Mouse (Mus musculus): Measurements from ENCODE around the gene 1700067P10Rik. TPM values are rescaled to one million over a fixed set of nuclear protein-coding genes. Genes with fewer than 3 reads are reported as not detected.
A peak's percentile ranks its signal among the peaks of the same experiment; 100 is the strongest.

Gene 1700067P10Rik
- total RNA-seq (2014; fragmentation: Nextera tagmentation) (not detected in 2 replicates), total RNA-seq (2017) (0.11 TPM in 1 of 2 replicates, not detected in the other), polyA plus RNA-seq (2012) (not detected in 2 replicates)

- ATAC-seq (ENCODE audit: extremely low read depth, insufficient number of reproducible peaks, low FRiP score, poor library complexity, severe bottlenecking) (no peak), DNase-seq (ENCODE audit: low spot score) (no peak)
- H3K9me3 ChIP-seq (replicated peaks): peaks cover 7% of the 10 kb centered on the region
- TF ChIP-seq CTCF (IDR thresholded peaks at IDR 0.05; ENCODE audit: low read depth, low read length) (no peak), GATA2 (IDR thresholded peaks at IDR 0.05; ENCODE audit: borderline replicate concordance, low read depth, low read length) (no peak), POLR2AphosphoS5 (IDR thresholded peaks at IDR 0.05; ENCODE audit: insufficient replicate concordance, low read depth, low read length) (no peak), TAL1 (conservative IDR thresholded peaks at IDR 0.05; ENCODE audit: low read depth, low read length) (no peak), GATA1 (IDR thresholded peaks at IDR 0.05; ENCODE audit: borderline replicate concordance, low read length) (no peak)
- H3K27me3 ChIP-seq (ENCODE audit: insufficient read depth, low read length): no peaks in the 10 kb centered on the region
- no peaks in the 10 kb centered on the region for H3K4me1 ChIP-seq (ENCODE audit: insufficient read depth, low read depth, low read length)
- no peaks in the 10 kb centered on the region for H3K36me3 ChIP-seq (replicated peaks)
- H3K4me3 ChIP-seq (ENCODE audit: low read depth, low read length): no peak within 1 kb of the TSS
Measured at GRCm38 (mm10) chr17:48089019-48089418, at the start of gene 1700067P10Rik. Gene 1700067P10Rik, plus strand, starts transcription at chr17:48089319.

GRCm38 (mm10) chr17:48041351-48042287 lies 47.5 kb upstream of the 1700067P10Rik start:
- H3K27me3 ChIP-seq (ENCODE audit: insufficient read depth, low read length): no peaks in the 10 kb centered on the region
- peaks cover 24% of the 10 kb centered on the region for H3K9me3 ChIP-seq (replicated peaks)
- no peak for DNase-seq (ENCODE audit: low spot score)
- H3K36me3 ChIP-seq (replicated peaks): no peaks in the 10 kb centered on the region
- TF ChIP-seq TAL1 (conservative IDR thresholded peaks at IDR 0.05; ENCODE audit: low read depth, low read length): no peak
- TF ChIP-seq GATA2 (IDR thresholded peaks at IDR 0.05; ENCODE audit: borderline replicate concordance, low read depth, low read length): no peak
- TF ChIP-seq CTCF (IDR thresholded peaks at IDR 0.05; ENCODE audit: low read depth, low read length): no peak
- TF ChIP-seq GATA1 (IDR thresholded peaks at IDR 0.05; ENCODE audit: borderline replicate concordance, low read length): no peak
- no peak for TF ChIP-seq POLR2AphosphoS5 (IDR thresholded peaks at IDR 0.05; ENCODE audit: insufficient replicate concordance, low read depth, low read length)
- H3K4me1 ChIP-seq (ENCODE audit: insufficient read depth, low read depth, low read length): no peaks in the 10 kb centered on the region
- ATAC-seq (ENCODE audit: extremely low read depth, insufficient number of reproducible peaks, low FRiP score, poor library complexity, severe bottlenecking): no peak
- no peak overlapping the region for H3K4me3 ChIP-seq (ENCODE audit: low read depth, low read length)

GRCm38 (mm10) chr17:48043154-48043880 lies 45.8 kb upstream of the 1700067P10Rik start:
- peaks cover 22% of the 10 kb centered on the region for H3K9me3 ChIP-seq (replicated peaks)
- no peaks in the 10 kb centered on the region for H3K4me1 ChIP-seq (ENCODE audit: insufficient read depth, low read depth, low read length)
- no peaks in the 10 kb centered on the region for H3K27me3 ChIP-seq (ENCODE audit: insufficient read depth, low read length)
- TF ChIP-seq CTCF (IDR thresholded peaks at IDR 0.05; ENCODE audit: low read depth, low read length) (no peak), POLR2AphosphoS5 (IDR thresholded peaks at IDR 0.05; ENCODE audit: insufficient replicate concordance, low read depth, low read length) (no peak), GATA2 (IDR thresholded peaks at IDR 0.05; ENCODE audit: borderline replicate concordance, low read depth, low read length) (no peak), GATA1 (IDR thresholded peaks at IDR 0.05; ENCODE audit: borderline replicate concordance, low read length) (no peak), TAL1 (conservative IDR thresholded peaks at IDR 0.05; ENCODE audit: low read depth, low read length) (no peak)
- ATAC-seq (ENCODE audit: extremely low read depth, insufficient number of reproducible peaks, low FRiP score, poor library complexity, severe bottlenecking) (no peak), DNase-seq (ENCODE audit: low spot score) (no peak)
- H3K4me3 ChIP-seq (ENCODE audit: low read depth, low read length): no peak overlapping the region
- no peaks in the 10 kb centered on the region for H3K36me3 ChIP-seq (replicated peaks)

GRCm38 (mm10) chr17:48045631-48046030 lies 43.5 kb upstream of the 1700067P10Rik start:
- Histone ChIP-seq H3K4me3 (ENCODE audit: low read depth, low read length) (no peak overlapping the region), H3K4me1 (ENCODE audit: insufficient read depth, low read depth, low read length) (no peaks in the 10 kb centered on the region), H3K36me3 (replicated peaks) (no peaks in the 10 kb centered on the region), H3K9me3 (replicated peaks) (peaks cover 19% of the 10 kb centered on the region), H3K27me3 (ENCODE audit: insufficient read depth, low read length) (no peaks in the 10 kb centered on the region)
- DNase-seq (ENCODE audit: low spot score): no peak
- ATAC-seq (ENCODE audit: extremely low read depth, insufficient number of reproducible peaks, low FRiP score, poor library complexity, severe bottlenecking): no peak
- TF ChIP-seq GATA1 (IDR thresholded peaks at IDR 0.05; ENCODE audit: borderline replicate concordance, low read length): no peak
- peak; percentile 62 for TF ChIP-seq CTCF (IDR thresholded peaks at IDR 0.05; ENCODE audit: low read depth, low read length)

DNA sequence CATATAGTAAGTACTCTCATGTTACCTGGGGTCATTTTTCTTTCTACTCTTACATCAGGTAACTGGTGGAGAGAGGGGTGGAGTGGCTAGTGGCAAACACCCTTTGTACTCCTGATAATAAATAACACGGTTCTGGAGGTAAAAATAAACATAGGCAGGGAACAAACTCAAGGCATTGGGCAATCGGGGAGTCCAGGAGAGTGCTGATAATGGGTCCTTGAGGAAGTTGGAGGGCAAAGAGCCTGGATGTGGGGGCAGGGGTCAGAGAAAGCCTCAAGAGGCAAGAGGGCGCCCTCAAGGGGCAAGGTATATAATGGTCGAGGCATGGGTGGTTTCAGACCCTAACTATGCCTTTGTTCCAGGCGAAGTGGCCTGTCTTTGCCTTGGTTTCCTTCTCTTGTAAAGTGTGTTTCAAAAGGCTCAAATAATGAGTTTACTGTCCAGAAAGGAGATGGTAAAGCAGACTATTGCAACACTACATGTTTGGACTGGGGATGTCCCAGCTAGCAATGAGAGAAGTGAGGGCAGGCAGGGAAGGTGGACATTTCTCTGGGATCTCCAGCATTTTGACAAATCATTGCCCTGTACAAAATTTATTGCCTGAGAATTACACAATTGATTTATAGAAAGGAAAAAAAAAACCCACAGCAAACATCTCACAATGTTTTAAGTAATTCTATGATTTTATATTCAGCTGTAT lies 37.3 kb upstream of the 1700067P10Rik start:
- H3K36me3 ChIP-seq (replicated peaks): no peaks in the 10 kb centered on the region
- TF ChIP-seq GATA2 (IDR thresholded peaks at IDR 0.05; ENCODE audit: borderline replicate concordance, low read depth, low read length) (no peak), CTCF (IDR thresholded peaks at IDR 0.05; ENCODE audit: low read depth, low read length) (no peak), TAL1 (conservative IDR thresholded peaks at IDR 0.05; ENCODE audit: low read depth, low read length) (no peak), POLR2AphosphoS5 (IDR thresholded peaks at IDR 0.05; ENCODE audit: insufficient replicate concordance, low read depth, low read length) (no peak), GATA1 (IDR thresholded peaks at IDR 0.05; ENCODE audit: borderline replicate concordance, low read length) (no peak)
- H3K4me3 ChIP-seq (ENCODE audit: low read depth, low read length): no peak overlapping the region
- no peaks in the 10 kb centered on the region for H3K27me3 ChIP-seq (ENCODE audit: insufficient read depth, low read length)
- peaks cover 7% of the 10 kb centered on the region for H3K9me3 ChIP-seq (replicated peaks)
- no peaks in the 10 kb centered on the region; the same call in 1 of the 2 replicates for H3K4me1 ChIP-seq (ENCODE audit: insufficient read depth, low read depth, low read length)
- DNase-seq (ENCODE audit: low spot score) (no peak), ATAC-seq (ENCODE audit: extremely low read depth, insufficient number of reproducible peaks, low FRiP score, poor library complexity, severe bottlenecking) (no peak)
